Mouse (Mus musculus) A20 (cell line): Measurements from ENCODE around the gene Obp2b.

Source experiments
- DNase-seq: peaks from one replicate; pipeline ENCODE4 v3.0.0-alpha.2; 2011; ENCODE audit warnings: low read depth, low spot score

Gene Obp2b

DNA sequence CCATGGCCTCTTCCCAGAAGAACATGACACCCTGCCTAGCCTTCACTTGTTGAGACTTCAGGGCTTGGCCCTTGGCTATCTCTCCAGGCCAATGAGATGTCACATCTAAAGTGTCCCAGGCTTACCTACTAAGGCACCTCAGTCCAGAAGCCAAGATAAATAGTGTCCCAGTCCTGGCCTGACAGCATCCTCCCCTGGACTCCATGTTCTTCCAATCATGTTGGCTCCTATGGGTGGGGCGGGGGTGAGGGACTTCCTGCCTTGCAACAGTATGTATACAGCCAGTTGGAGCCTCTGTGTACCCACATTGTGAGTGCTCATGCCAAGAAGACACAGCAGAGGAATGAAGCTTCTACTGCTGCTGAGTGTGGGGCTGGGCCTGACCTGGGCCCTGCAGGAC is 39.9 kb downstream of the Obp2b start, which contains the start of gene Lcn11:
TSS of gene Lcn11 (plus strand) at position 301 of the 400 bp plus-strand sequence.
- DNase-seq = no peak

DNA sequence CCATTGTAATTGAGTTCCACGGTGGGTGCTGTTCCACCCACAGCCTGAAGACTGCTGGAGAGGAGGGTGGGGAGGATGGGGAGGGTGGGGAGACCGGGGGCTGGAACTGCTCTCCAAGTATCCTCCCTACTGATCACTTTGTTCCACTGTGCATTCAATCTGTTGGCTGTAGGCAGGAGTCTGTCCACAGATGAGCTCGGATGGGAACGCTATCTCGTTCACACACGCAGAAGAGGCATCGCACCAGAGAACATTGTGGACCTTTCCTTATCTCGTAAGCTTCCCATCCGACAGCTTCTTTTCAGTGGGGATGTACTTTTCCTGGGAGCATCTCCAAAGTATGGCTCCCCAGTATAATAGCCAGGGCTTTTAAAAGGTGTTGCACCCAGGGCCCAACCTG is 42.3 kb downstream of the Obp2b start:
- DNase-seq = no peak

DNA sequence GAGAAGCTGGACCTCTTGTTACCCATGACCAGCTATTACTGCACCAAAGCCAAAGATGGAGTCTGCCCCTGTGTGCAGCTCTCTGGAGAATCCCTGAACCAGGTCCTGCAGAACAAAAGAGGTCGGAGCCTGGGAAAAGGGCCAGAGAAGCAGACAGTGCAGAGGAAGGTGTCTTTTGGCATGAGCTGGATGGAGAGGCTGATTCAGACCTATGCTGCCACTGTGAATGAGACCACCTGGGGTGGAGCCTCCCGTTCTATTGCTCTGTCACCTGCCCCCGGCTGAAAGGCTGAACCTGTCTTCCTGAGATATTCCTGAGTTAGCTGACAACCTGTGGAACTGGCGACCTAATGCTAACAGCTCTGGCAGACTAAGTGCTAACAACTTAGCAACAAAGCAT is 44.1 kb downstream of the Obp2b start:
- no peak for DNase-seq

DNA sequence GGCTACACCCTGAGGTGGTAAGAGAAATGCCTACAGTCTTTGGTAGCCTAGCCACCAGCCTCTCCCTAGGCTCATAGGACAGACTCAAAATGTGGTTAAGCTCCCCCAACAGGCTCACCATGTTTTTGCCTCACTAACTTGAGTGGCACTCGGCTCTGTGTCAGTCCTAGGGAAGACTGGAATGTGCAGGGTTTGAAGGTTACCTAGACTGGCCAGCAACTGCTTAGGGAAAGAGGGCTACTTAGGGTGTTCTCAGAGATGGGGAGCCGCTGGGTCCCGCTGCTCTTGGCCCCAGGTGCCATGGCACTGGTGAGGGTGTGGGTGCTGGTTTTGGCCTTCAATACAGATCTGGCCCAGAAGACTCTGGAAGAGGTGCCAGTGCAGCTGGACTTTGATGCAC is 45.1 kb downstream of the Obp2b start, which contains the start of gene Gm13539:
TSS of gene Gm13539 (plus strand) at position 301 of the 400 bp plus-strand sequence.
- no peak for DNase-seq

DNA sequence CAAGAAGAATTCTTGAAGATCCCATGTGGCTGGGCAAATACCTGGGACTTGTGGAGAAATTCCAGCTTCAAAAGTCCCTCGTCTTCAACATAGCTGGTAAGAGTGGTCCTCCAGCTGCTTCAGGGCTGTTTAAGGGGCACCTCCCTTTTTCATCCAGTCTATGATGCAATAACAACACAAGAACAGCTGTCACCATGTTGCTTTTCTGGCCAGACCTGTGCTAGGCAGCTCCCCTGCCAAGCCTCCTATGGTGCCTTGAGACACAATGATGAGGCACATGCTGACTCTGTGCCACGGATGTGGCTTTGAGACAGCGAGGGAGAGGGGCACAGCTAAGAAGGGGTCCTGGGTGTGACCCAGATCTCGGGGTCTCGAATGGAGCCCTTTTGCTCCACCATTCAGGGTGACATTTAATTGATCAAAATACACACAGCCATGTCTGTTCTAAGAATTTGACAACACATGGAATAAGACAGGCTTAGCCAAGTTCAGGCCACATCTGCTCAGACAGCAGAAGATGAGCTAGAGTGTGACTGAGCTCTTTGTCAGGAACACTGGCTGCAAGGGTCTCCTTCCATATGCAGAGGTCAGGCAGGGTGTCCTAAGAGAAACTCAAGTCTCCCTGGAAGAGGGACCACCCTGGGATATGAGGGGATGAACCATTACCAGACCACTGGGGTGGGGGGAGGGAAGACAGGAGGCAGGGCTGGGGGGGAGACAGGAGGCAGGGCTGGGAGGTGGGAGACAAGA is 48.9 kb downstream of the Obp2b start:
- no peak for DNase-seq

DNA sequence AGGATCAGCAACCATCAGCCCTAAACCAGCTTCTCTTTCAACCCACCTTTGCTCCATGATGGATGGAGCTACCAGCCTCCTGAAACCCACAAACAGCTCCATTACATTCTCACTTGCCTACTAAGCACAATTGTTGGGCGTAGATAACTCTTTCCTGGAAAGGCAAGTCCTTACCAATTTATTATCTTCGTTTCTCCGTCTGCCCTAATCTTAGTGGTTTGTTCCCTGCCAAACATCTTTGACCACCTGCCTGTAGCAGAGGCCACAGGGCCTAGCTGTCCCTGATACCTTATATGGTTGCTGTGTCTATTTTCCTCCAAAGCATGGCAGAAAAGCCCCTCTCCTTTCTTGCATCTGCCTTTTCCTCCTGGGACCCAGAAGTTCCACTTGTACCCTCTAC is 52.3 kb downstream of the Obp2b start:
- no peak for DNase-seq
